Mouse (Mus musculus) liver, embryonic 12.5 days (tissue): Measurements from ENCODE around the gene Nup54. TPM values are rescaled to one million over a fixed set of nuclear protein-coding genes. Genes with fewer than 3 reads are reported as not detected.

Experiments
- ATAC-seq: fragments of 200-750 bp; cut with Nextera tagmentation; 2 replicates; pipeline ENCODE4 v1.8.0; 2017; ENCODE audit warnings: moderate number of reproducible peaks, mild to moderate bottlenecking, moderate library complexity
- H3K27ac ChIP-seq: fragments of 300-500 bp; sonication (generic); 2 replicates; pipeline ENCODE4 v1.5.1; 2016; ENCODE audit warnings: mild to moderate bottlenecking
- H3K27me3 ChIP-seq: fragments of 300-500 bp; sonication (generic); replicated peaks from 2 replicates; pipeline ENCODE4 v1.6.1; 2016; ENCODE audit warnings: mild to moderate bottlenecking, moderate library complexity
- H3K36me3 ChIP-seq: fragments of 300-500 bp; sonication (generic); 2 replicates; pipeline ENCODE4 v1.6.1; 2016; ENCODE audit warnings: mild to moderate bottlenecking, moderate library complexity
- H3K4me1 ChIP-seq: fragments of 300-500 bp; sonication (generic); 2 replicates; pipeline ENCODE4 v1.6.1; 2016
- H3K4me2 ChIP-seq: fragments of 300-500 bp; sonication (generic); 2 replicates; pipeline ENCODE4 v1.6.1; 2016; ENCODE audit warnings: mild to moderate bottlenecking, moderate library complexity
- H3K4me3 ChIP-seq: fragments of 300-500 bp; sonication (generic); 2 replicates; pipeline ENCODE4 v1.5.1; 2016; ENCODE audit warnings: mild to moderate bottlenecking, moderate library complexity
- H3K9ac ChIP-seq: fragments of 300-500 bp; sonication (generic); 2 replicates; pipeline ENCODE4 v1.6.1; 2016; ENCODE audit warnings: mild to moderate bottlenecking, moderate library complexity
- H3K9me3 ChIP-seq: fragments of 300-500 bp; sonication (generic); replicated peaks from 2 replicates; pipeline ENCODE4 v1.6.1; 2016; ENCODE audit warnings: mild to moderate bottlenecking, moderate library complexity
- WGBS: fragments of 180-500 bp; shearing (Covaris S2); methylation state at CpG from one replicate; pipeline ENCODE4 v1.1.7; 2016; ENCODE audit not compliant: insufficient replicate concordance; 5-methylcytosine and 5-hydroxymethylcytosine counted together
- polyA plus RNA-seq: library from polyadenylated mRNA; unstranded; fragments of >200 nt; fragmentation: Nextera tagmentation; extraction: Ambion mirVana; gene quantifications from 2 replicates; pipeline ENCODE4 v1.2.1, GENCODE M21; 2016

Nup54 gene
- polyA plus RNA-seq, 1 experiment from 2014 or later: 49.2 TPM

GRCm38 (mm10) chr5:92410486-92410885, 24.5 kb downstream of the Nup54 start:
- H3K36me3 ChIP-seq: peaks cover 18% of the 10 kb centered on the region
- no peak overlapping the region for H3K27ac ChIP-seq
- H3K4me2 ChIP-seq: no peak overlapping the region
- WGBS: 87% methylated on average over 5 of the region's 5 CpGs
- H3K27me3 ChIP-seq: no peaks in the 10 kb centered on the region
- no peak overlapping the region for H3K4me3 ChIP-seq
- H3K4me1 ChIP-seq: no peaks in the 10 kb centered on the region
- no peak overlapping the region for H3K9ac ChIP-seq
- H3K9me3 ChIP-seq: no peaks in the 10 kb centered on the region
- ATAC-seq: no peak

GRCm38 (mm10) chr5:92409361-92410155, 25.5 kb downstream of the Nup54 start:
- H3K36me3 ChIP-seq: peaks cover 10% of the 10 kb centered on the region
- WGBS: 68% methylated on average over 9 of the region's 9 CpGs
- H3K4me3 ChIP-seq: no peak overlapping the region
- no peak overlapping the region for H3K9ac ChIP-seq
- no peak overlapping the region for H3K4me2 ChIP-seq
- ATAC-seq: no peak
- H3K4me1 ChIP-seq: no peaks in the 10 kb centered on the region
- no peaks in the 10 kb centered on the region for H3K9me3 ChIP-seq
- no peak overlapping the region for H3K27ac ChIP-seq
- H3K27me3 ChIP-seq: no peaks in the 10 kb centered on the region

DNA sequence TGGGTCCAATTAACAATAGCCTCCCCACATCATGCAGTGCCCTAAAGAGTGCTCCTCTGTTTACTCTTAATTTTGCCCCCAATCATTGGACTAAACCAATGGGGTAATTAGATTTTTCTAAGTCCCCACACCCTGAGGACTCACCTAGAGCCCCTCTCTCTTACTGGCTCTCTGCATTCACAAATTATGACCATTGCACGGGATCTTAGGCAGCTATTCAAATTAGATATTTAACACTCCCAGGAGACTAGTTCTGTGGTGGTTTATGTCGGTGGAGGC, 30.7 kb downstream of the Nup54 start:
- H3K4me3 ChIP-seq: no peak overlapping the region
- H3K4me1 ChIP-seq: no peaks in the 10 kb centered on the region
- H3K27me3 ChIP-seq: no peaks in the 10 kb centered on the region
- H3K27ac ChIP-seq: no peak overlapping the region
- H3K9ac ChIP-seq: no peak overlapping the region
- ATAC-seq: no peak
- whole genome bisulfite sequencing: 55% methylated on average over 2 of the region's 2 CpGs
- no peaks in the 10 kb centered on the region for H3K9me3 ChIP-seq
- H3K4me2 ChIP-seq: no peak overlapping the region
- no peaks in the 10 kb centered on the region for H3K36me3 ChIP-seq

GRCm38 (mm10) chr5:92403562-92404399, 31.2 kb downstream of the Nup54 start:
- no peak for ATAC-seq
- Histone ChIP-seq H3K27ac (no peak overlapping the region), H3K36me3 (no peaks in the 10 kb centered on the region), H3K4me2 (no peak overlapping the region), H3K9me3 (no peaks in the 10 kb centered on the region), H3K9ac (no peak overlapping the region), H3K4me3 (no peak overlapping the region), H3K4me1 (no peaks in the 10 kb centered on the region), H3K27me3 (no peaks in the 10 kb centered on the region)
- WGBS: 68% methylated on average over 10 of the region's 10 CpGs

DNA sequence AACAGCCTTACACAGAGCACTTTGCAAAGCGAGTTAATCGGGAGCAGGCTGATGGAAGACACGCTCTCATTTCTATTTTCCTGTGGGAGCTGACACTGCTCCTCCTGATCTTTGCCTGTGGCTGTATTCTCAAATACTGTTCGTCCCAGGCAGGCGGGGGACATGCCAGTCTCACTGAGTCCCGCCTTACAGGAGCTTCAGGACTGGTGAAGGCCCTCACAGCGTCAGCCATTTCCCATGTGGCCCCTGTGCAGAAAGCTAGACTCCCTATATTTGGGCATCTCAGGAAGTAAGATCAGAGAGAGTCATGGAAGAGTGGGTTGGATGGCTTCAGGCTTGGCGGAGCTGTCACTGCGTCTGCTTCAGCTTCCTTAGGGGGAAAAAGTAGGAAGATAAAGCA, 32.2 kb downstream of the Nup54 start:
- Histone ChIP-seq H3K36me3 (no peaks in the 10 kb centered on the region), H3K27me3 (no peaks in the 10 kb centered on the region), H3K27ac (no peak overlapping the region), H3K9ac (no peak overlapping the region), H3K9me3 (no peaks in the 10 kb centered on the region), H3K4me2 (no peak overlapping the region), H3K4me3 (no peak overlapping the region), H3K4me1 (peaks cover 9% of the 10 kb centered on the region)
- no peak for ATAC-seq
- 66% methylated on average over 9 of the region's 9 CpGs for WGBS

GRCm38 (mm10) chr5:92398153-92398552, 36.9 kb downstream of the Nup54 start:
- ATAC-seq: peak; percentile 68
- Histone ChIP-seq H3K4me3 (no peak overlapping the region), H3K27me3 (peaks cover 10% of the 10 kb centered on the region), H3K4me2 (no peak overlapping the region), H3K27ac (no peak overlapping the region), H3K36me3 (no peaks in the 10 kb centered on the region), H3K9me3 (no peaks in the 10 kb centered on the region), H3K9ac (no peak overlapping the region), H3K4me1 (peaks cover 51% of the 10 kb centered on the region)
- 22% methylated on average over 5 of the region's 5 CpGs for WGBS

GRCm38 (mm10) chr5:92396476-92396875, 38.5 kb downstream of the Nup54 start:
- peak overlapping the region; percentile 34 for H3K4me2 ChIP-seq
- WGBS: 28% methylated on average over 6 of the region's 6 CpGs
- peaks cover 27% of the 10 kb centered on the region for H3K27me3 ChIP-seq
- 0 out of 2 replicates have a peak overlapping the region, but pooled peaks have one; percentile 6 for H3K9ac ChIP-seq
- H3K36me3 ChIP-seq: no peaks in the 10 kb centered on the region
- peaks cover 62% of the 10 kb centered on the region for H3K4me1 ChIP-seq
- no peak overlapping the region for H3K4me3 ChIP-seq
- H3K27ac ChIP-seq: peak overlapping the region; percentile 75
- ATAC-seq: peak; percentile 93
- no peaks in the 10 kb centered on the region for H3K9me3 ChIP-seq

GRCm38 (mm10) chr5:92395764-92396163, 39.3 kb downstream of the Nup54 start:
- ATAC-seq: peak; percentile 4; the same call in 1 of the 2 replicates
- no peak overlapping the region for H3K4me3 ChIP-seq
- H3K27ac ChIP-seq: peak overlapping the region; percentile 75
- no peaks in the 10 kb centered on the region for H3K36me3 ChIP-seq
- no peak overlapping the region for H3K9ac ChIP-seq
- WGBS: 32% methylated on average over 3 of the region's 3 CpGs
- no peaks in the 10 kb centered on the region for H3K9me3 ChIP-seq
- peaks cover 34% of the 10 kb centered on the region for H3K27me3 ChIP-seq
- H3K4me2 ChIP-seq: peak overlapping the region; percentile 34
- H3K4me1 ChIP-seq: peaks cover 62% of the 10 kb centered on the region

- H3K36me3 ChIP-seq: no peaks in the 10 kb centered on the region
- peaks cover 62% of the 10 kb centered on the region for H3K4me1 ChIP-seq
- 28% methylated on average over 10 of the region's 10 CpGs for WGBS
- peak; percentile 61 for ATAC-seq
- H3K9me3 ChIP-seq: no peaks in the 10 kb centered on the region
- H3K27me3 ChIP-seq: peaks cover 53% of the 10 kb centered on the region
- H3K9ac ChIP-seq: no peak overlapping the region
- H3K4me3 ChIP-seq: no peak overlapping the region
- H3K27ac ChIP-seq: no peak overlapping the region
- peak overlapping the region; percentile 64 for H3K4me2 ChIP-seq
Observed at GRCm38 (mm10) chr5:92393863-92394262, 41.2 kb downstream of the Nup54 start.

GRCm38 (mm10) chr5:92392542-92392941, 42.5 kb downstream of the Nup54 start:
- ATAC-seq: no peak
- Histone ChIP-seq H3K4me2 (peak overlapping the region; percentile 64), H3K4me1 (peaks cover 50% of the 10 kb centered on the region), H3K9me3 (no peaks in the 10 kb centered on the region), H3K4me3 (peak overlapping the region; percentile 33), H3K27ac (no peak overlapping the region), H3K27me3 (peaks cover 62% of the 10 kb centered on the region), H3K9ac (no peak overlapping the region), H3K36me3 (no peaks in the 10 kb centered on the region)
- WGBS: 30% methylated on average over 18 of the region's 18 CpGs

GRCm38 (mm10) chr5:92390615-92391014, 44.4 kb downstream of the Nup54 start:
- peaks cover 41% of the 10 kb centered on the region for H3K4me1 ChIP-seq
- H3K4me2 ChIP-seq: no peak overlapping the region
- H3K9ac ChIP-seq: no peak overlapping the region
- no peaks in the 10 kb centered on the region for H3K9me3 ChIP-seq
- H3K36me3 ChIP-seq: no peaks in the 10 kb centered on the region
- peaks cover 66% of the 10 kb centered on the region for H3K27me3 ChIP-seq
- no peak overlapping the region for H3K27ac ChIP-seq
- ATAC-seq: no peak
- H3K4me3 ChIP-seq: no peak overlapping the region
- 56% methylated on average over 8 of the region's 8 CpGs for WGBS

DNA sequence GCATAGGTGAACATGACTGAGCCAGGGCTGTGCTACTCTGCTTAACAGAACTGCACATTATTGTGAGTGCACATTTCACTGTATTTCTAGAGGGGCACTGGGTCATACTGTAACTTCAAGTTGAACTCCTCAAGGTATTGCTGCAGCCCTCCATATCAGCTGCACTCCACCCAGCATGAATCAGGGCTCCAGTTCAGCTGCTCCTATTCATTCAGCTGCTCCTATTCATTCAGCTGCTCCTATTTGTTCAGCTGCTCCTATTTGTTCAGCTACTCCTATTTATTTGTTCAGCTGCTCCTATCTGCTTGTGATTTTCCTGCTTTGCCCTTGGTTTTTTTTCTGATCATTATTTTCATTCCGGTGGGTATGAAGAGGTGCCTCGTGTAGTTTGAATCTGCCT, 45.0 kb downstream of the Nup54 start:
- 88% methylated on average over 2 of the region's 2 CpGs for WGBS
- peaks cover 66% of the 10 kb centered on the region for H3K27me3 ChIP-seq
- no peak for ATAC-seq

More for the DNA sequence above, 45.0 kb downstream of the Nup54 start:
- no peak overlapping the region for H3K9ac ChIP-seq
- H3K4me1 ChIP-seq: peaks cover 37% of the 10 kb centered on the region
- H3K4me3 ChIP-seq: no peak overlapping the region
- H3K4me2 ChIP-seq: no peak overlapping the region
- H3K36me3 ChIP-seq: no peaks in the 10 kb centered on the region
- no peak overlapping the region for H3K27ac ChIP-seq
- H3K9me3 ChIP-seq: no peaks in the 10 kb centered on the region
